Mouse (Mus musculus) midbrain, embryonic 12.5 days (tissue): ENCODE data around the gene Cop1. TPM values are rescaled to one million over a fixed set of nuclear protein-coding genes. Genes with fewer than 3 reads are reported as not detected.
"Not testable (repeated sequence)": the region's sequence is repeated elsewhere in the genome, so short reads cannot be mapped to it uniquely, and the experiment has no call there.

Source experiments
- ATAC-seq: fragments of 200-750 bp; cut with Nextera tagmentation; 2 replicates; pipeline ENCODE4 v1.8.0; 2017; ENCODE audit warnings: low read depth, moderate TSS enrichment, moderate library complexity; ENCODE audit not compliant: low FRiP score
- H3K27ac ChIP-seq: fragments of 300-500 bp; sonication (generic); replicated peaks from 2 replicates; pipeline ENCODE4 v1.5.1; 2016; ENCODE audit warnings: mild to moderate bottlenecking
- H3K27me3 ChIP-seq: fragments of 300-500 bp; sonication (generic); 2 replicates; pipeline ENCODE4 v1.6.1; 2016; ENCODE audit warnings: mild to moderate bottlenecking
- H3K36me3 ChIP-seq: fragments of 300-500 bp; sonication (generic); 2 replicates; pipeline ENCODE4 v1.6.1; 2016
- H3K4me1 ChIP-seq: fragments of 300-500 bp; sonication (generic); 2 replicates; pipeline ENCODE4 v1.6.1; 2016
- H3K4me2 ChIP-seq: fragments of 300-500 bp; sonication (generic); replicated peaks from 2 replicates; pipeline ENCODE4 v1.6.1; 2016; ENCODE audit warnings: mild to moderate bottlenecking, moderate library complexity
- H3K4me3 ChIP-seq: fragments of 300-500 bp; sonication (generic); 2 replicates; pipeline ENCODE4 v1.5.1; 2016; ENCODE audit warnings: mild to moderate bottlenecking
- H3K9ac ChIP-seq: fragments of 300-500 bp; sonication (generic); replicated peaks from 2 replicates; pipeline ENCODE4 v1.6.1; 2016; ENCODE audit warnings: mild to moderate bottlenecking, moderate library complexity
- H3K9me3 ChIP-seq: fragments of 300-500 bp; sonication (generic); 2 replicates; pipeline ENCODE4 v1.6.1; 2016; ENCODE audit warnings: mild to moderate bottlenecking
- WGBS: fragments of 180-500 bp; shearing (Covaris S2); methylation state at CpG from one replicate; pipeline ENCODE4 v1.1.7; 2016; 5-methylcytosine and 5-hydroxymethylcytosine counted together
- polyA plus RNA-seq: library from polyadenylated mRNA; unstranded; fragments of >200 nt; fragmentation: Nextera tagmentation; extraction: Ambion mirVana; gene quantifications from 2 replicates; pipeline ENCODE4 v1.2.1, GENCODE M21; 2016

Cop1 gene
- 102 and 104 TPM in 2 replicates for polyA plus RNA-seq

- peak within 1 kb of the TSS; percentile 94 for H3K27ac ChIP-seq
- peaks cover 25% of the 10 kb centered on the region for H3K4me1 ChIP-seq
- under 1% methylated on average over 75 of the region's 97 CpGs for WGBS
- H3K4me3 ChIP-seq: peak within 1 kb of the TSS; percentile 82
- not testable (repeated sequence) for H3K27me3 ChIP-seq, H3K9me3 ChIP-seq, H3K36me3 ChIP-seq
- H3K4me2 ChIP-seq: peak within 1 kb of the TSS; percentile 61
- peak; percentile 98 for ATAC-seq
- H3K9ac ChIP-seq: peak within 1 kb of the TSS; percentile 79
Observed at GRCm38 (mm10) chr1:159231781-159232571, at the start of gene Cop1. TSS of gene Cop1 (plus strand) at chr1:159232320.

- H3K9ac ChIP-seq: no peak overlapping the region
- ATAC-seq: no peak
- H3K27me3 ChIP-seq: no peaks in the 10 kb centered on the region
- no peaks in the 10 kb centered on the region for H3K9me3 ChIP-seq
- H3K4me2 ChIP-seq: no peak overlapping the region
- H3K27ac ChIP-seq: no peak overlapping the region
- 28% methylated on average over 3 of the region's 3 CpGs for WGBS
- 0 out of 2 replicates have a peak, but pooled peaks cover 4% of the 10 kb centered on the region for H3K4me1 ChIP-seq
- H3K4me3 ChIP-seq: no peak overlapping the region
- no peaks in the 10 kb centered on the region for H3K36me3 ChIP-seq
Observed at GRCm38 (mm10) chr1:159186741-159187140, 45.4 kb upstream of the Cop1 start.

GRCm38 (mm10) chr1:159198603-159199002 is 33.5 kb upstream of the Cop1 start:
- no peak for ATAC-seq
- H3K9ac ChIP-seq: no peak overlapping the region
- H3K4me2 ChIP-seq: no peak overlapping the region
- no peaks in the 10 kb centered on the region for H3K4me1 ChIP-seq
- no peaks in the 10 kb centered on the region for H3K36me3 ChIP-seq
- H3K9me3 ChIP-seq: no peaks in the 10 kb centered on the region
- H3K27me3 ChIP-seq: no peaks in the 10 kb centered on the region
- no peak overlapping the region for H3K4me3 ChIP-seq
- H3K27ac ChIP-seq: no peak overlapping the region
- WGBS: 76% methylated on average over 3 of the region's 3 CpGs

- H3K27me3 ChIP-seq: no peaks in the 10 kb centered on the region
- H3K4me2 ChIP-seq: no peak overlapping the region
- ATAC-seq: no peak
- WGBS: 89% methylated on average over 3 of the region's 3 CpGs
- no peaks in the 10 kb centered on the region for H3K9me3 ChIP-seq
- H3K4me1 ChIP-seq: no peaks in the 10 kb centered on the region
- no peak overlapping the region for H3K27ac ChIP-seq
- no peak overlapping the region for H3K9ac ChIP-seq
- H3K36me3 ChIP-seq: no peaks in the 10 kb centered on the region
- H3K4me3 ChIP-seq: no peak overlapping the region
Observed at GRCm38 (mm10) chr1:159199606-159200005, 32.5 kb upstream of the Cop1 start.

- Histone ChIP-seq H3K9me3 (no peaks in the 10 kb centered on the region), H3K4me1 (no peaks in the 10 kb centered on the region), H3K4me3 (no peak overlapping the region), H3K4me2 (no peak overlapping the region), H3K27me3 (no peaks in the 10 kb centered on the region), H3K36me3 (no peaks in the 10 kb centered on the region), H3K27ac (no peak overlapping the region), H3K9ac (no peak overlapping the region)
- no peak for ATAC-seq
Observed at GRCm38 (mm10) chr1:159201220-159201619, 30.9 kb upstream of the Cop1 start.

- Histone ChIP-seq H3K4me1 (no peaks in the 10 kb centered on the region), H3K27me3 (no peaks in the 10 kb centered on the region), H3K4me2 (no peak overlapping the region), H3K9ac (no peak overlapping the region), H3K4me3 (no peak overlapping the region), H3K36me3 (no peaks in the 10 kb centered on the region), H3K9me3 (no peaks in the 10 kb centered on the region), H3K27ac (no peak overlapping the region)
- WGBS: 80% methylated on average over 4 of the region's 4 CpGs
- ATAC-seq: no peak
Observed at GRCm38 (mm10) chr1:159211711-159212110, 20.4 kb upstream of the Cop1 start.

GRCm38 (mm10) chr1:159217437-159217836 is 14.7 kb upstream of the Cop1 start:
- 92% methylated on average over 4 of the region's 4 CpGs for WGBS
- H3K36me3 ChIP-seq: no peaks in the 10 kb centered on the region
- ATAC-seq: no peak

GRCm38 (mm10) chr1:159222046-159222445 is 10.1 kb upstream of the Cop1 start:
- Histone ChIP-seq H3K27me3 (no peaks in the 10 kb centered on the region), H3K9ac (no peak overlapping the region), H3K36me3 (no peaks in the 10 kb centered on the region), H3K4me3 (no peak overlapping the region), H3K4me1 (no peaks in the 10 kb centered on the region), H3K9me3 (no peaks in the 10 kb centered on the region), H3K4me2 (no peak overlapping the region), H3K27ac (no peak overlapping the region)
- WGBS: 74% methylated on average over 2 of the region's 2 CpGs
- no peak for ATAC-seq

More at GRCm38 (mm10) chr1:159217437-159217836, 14.7 kb upstream of the Cop1 start:
- H3K4me2 ChIP-seq: no peak overlapping the region
- H3K4me3 ChIP-seq: no peak overlapping the region
- H3K4me1 ChIP-seq: no peaks in the 10 kb centered on the region
- H3K9ac ChIP-seq: no peak overlapping the region
- H3K9me3 ChIP-seq: no peaks in the 10 kb centered on the region
- H3K27ac ChIP-seq: no peak overlapping the region
- H3K27me3 ChIP-seq: no peaks in the 10 kb centered on the region

GRCm38 (mm10) chr1:159225064-159225824 is 6.9 kb upstream of the Cop1 start:
- no peak overlapping the region for H3K9ac ChIP-seq
- no peak overlapping the region for H3K27ac ChIP-seq
- H3K4me3 ChIP-seq: no peak overlapping the region
- H3K4me2 ChIP-seq: no peak overlapping the region
- whole genome bisulfite sequencing: 82% methylated on average over 8 of the region's 8 CpGs
- H3K27me3 ChIP-seq: no peaks in the 10 kb centered on the region
- ATAC-seq: no peak
- no peaks in the 10 kb centered on the region for H3K4me1 ChIP-seq
- H3K9me3 ChIP-seq: no peaks in the 10 kb centered on the region
- H3K36me3 ChIP-seq: no peaks in the 10 kb centered on the region

- under 1% methylated on average over 24 of the region's 47 CpGs for WGBS
- H3K27ac ChIP-seq: peak overlapping the region; percentile 94
- peak; percentile 75 for ATAC-seq
- H3K4me3 ChIP-seq: peak overlapping the region; percentile 82
- not testable (repeated sequence) for H3K9me3 ChIP-seq, H3K27me3 ChIP-seq, H3K36me3 ChIP-seq
- peaks cover 25% of the 10 kb centered on the region for H3K4me1 ChIP-seq
- peak overlapping the region; percentile 79 for H3K9ac ChIP-seq
- peak overlapping the region; percentile 61 for H3K4me2 ChIP-seq
Observed at GRCm38 (mm10) chr1:159232572-159233261, 597 bp downstream of the Cop1 start.

- Histone ChIP-seq H3K27ac (no peak overlapping the region), H3K4me3 (peak overlapping the region; percentile 82), H3K27me3 (no peaks in the 10 kb centered on the region), H3K4me2 (peak overlapping the region; percentile 61), H3K36me3 (no peaks in the 10 kb centered on the region), H3K9me3 (no peaks in the 10 kb centered on the region), H3K4me1 (peaks cover 28% of the 10 kb centered on the region), H3K9ac (peak overlapping the region; percentile 79)
- WGBS: 44% methylated on average over 5 of the region's 5 CpGs
- ATAC-seq: no peak
Observed at GRCm38 (mm10) chr1:159233426-159233825, 1.3 kb downstream of the Cop1 start.

GRCm38 (mm10) chr1:159234496-159234895 is 2.4 kb downstream of the Cop1 start:
- Histone ChIP-seq H3K27me3 (no peaks in the 10 kb centered on the region), H3K9ac (no peak overlapping the region), H3K9me3 (no peaks in the 10 kb centered on the region), H3K4me1 (peaks cover 28% of the 10 kb centered on the region), H3K36me3 (no peaks in the 10 kb centered on the region), H3K4me2 (peak overlapping the region; percentile 61), H3K27ac (no peak overlapping the region), H3K4me3 (no peak overlapping the region)
- WGBS: 77% methylated on average over 2 of the region's 2 CpGs
- ATAC-seq: no peak
